Mouse (Mus musculus): ENCODE measurements around the gene Gnmt.

Gnmt gene

DNA sequence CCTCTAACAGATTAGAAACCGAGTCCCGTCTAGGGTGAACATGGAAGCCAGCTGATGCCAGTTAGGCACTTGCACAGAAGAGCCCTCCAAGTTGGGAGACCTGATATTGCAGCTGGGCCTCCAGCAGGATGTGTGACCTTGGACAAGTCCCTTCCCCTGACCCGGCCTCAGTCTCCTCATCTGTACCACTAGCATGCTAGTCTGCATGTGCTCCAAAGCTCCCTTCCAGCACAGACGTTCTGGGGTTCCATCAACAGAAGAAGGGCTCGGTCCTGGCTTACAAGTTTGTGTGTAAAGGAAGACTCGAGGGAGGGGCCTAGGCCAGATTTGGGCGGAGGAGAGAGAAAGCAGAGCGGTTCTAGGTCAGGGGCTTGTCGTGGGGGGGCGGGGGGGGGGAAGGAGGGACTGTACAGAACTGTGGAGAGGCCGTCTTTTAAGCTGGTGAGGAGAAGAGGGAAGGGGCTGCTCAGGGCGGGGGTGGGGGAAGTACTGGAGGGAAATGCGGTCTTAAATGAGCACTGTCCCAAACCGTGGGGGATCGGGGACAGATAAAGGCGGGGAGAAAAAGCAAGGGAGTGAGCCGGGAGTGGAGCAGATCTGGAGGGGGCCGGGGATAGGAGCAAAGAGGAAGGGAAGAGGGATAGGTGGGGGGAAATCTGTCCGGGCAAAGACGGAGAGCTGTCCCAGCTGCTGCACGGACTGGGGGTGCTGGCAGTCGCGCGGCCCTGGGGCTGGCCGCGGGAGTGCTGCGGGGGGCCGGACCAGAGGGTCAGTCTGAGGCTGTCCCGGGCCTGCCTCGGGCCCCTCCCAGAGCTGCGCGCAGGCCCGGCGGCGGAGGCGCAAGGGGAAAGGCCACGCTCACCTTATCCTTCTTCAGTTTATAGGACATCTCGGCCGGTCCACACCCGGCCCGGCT is 24.7 kb downstream of the Gnmt start:
- DNase-seq (ENCODE audit: low spot score in 2 of 2): no peak

DNA sequence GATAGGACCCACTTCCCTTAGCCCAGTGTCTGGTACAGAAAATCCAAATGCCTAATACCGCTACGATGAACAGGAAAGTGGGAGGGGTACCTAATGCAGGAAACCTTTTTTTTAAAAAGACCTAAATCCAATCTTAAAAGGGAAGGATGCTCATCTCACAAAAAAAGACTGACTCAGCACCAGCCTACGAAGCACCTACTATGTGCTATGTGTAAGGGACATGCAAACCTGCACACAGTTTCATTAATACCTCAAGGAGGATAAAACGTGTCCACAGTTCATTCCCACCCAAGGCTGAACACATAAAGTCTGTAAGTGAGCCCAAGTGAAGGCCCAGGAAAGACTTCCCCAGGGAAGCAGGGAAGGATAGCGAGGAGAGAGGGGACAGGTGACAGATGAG is 26.5 kb downstream of the Gnmt start:
- no peak for DNase-seq (ENCODE audit: low spot score in 2 of 2)

DNA sequence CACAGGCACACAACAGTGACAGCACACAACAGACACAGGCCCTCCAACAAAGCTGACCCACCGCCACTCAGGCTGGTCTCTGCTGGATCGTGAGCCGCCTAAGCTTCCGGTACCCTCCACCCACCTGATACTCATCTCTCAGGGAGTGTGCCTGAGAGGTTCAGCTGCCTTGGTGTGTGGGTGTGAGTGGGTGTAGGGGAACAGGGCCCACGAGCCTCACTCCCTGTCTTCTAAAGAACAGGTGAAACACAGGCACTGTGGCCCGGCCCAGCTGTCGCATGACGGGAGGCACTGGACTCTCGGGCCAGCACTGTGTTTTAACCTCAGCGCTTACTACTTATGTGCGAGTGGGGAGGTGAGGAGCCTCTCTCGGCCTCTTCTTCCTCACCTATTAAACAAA is 26.9 kb downstream of the Gnmt start:
- DNase-seq (ENCODE audit: low spot score in 2 of 2): no peak

DNA sequence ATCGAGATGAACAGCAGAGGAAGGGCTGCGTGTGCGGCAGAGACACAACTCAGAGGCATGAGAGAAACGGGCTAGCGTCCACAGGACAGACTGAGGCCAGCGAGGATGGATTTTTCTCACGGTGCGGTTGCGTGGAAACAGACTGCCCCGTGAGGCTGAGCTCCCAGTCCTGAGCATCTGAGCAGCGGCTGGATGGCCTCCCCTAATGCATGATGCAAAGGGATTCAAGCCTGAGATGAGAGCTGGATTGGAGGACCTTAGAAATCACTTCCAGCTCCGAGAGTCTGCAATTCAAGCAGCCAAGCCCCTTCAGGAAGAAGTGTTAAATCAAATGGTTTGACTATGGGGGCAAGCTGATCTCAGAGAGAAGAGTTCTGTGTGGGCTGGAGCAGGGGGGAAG is 27.5 kb downstream of the Gnmt start:
- DNase-seq (ENCODE audit: low spot score in 2 of 2): no peak

DNA sequence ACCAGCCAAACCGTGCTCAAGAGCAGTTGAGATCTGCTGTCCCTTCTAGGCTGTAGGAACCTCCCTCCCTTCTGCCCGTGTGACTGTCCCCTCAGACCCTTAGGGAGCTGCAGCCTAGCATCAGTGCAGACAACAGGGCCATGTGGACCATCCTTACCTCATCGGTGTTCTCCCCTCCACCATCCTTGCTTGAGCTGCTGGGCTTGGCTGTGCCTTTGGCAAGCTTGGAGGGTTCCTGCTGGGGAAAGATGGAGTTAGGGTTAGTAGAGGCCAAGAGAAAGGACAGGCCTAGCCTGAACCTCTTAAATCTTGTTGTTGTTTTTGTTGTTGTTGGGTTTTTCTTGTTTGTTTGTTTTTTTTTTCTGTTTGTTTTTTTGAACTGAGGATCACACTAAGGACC is 29.1 kb downstream of the Gnmt start:
- DNase-seq (ENCODE audit: low spot score in 2 of 2): no peak

DNA sequence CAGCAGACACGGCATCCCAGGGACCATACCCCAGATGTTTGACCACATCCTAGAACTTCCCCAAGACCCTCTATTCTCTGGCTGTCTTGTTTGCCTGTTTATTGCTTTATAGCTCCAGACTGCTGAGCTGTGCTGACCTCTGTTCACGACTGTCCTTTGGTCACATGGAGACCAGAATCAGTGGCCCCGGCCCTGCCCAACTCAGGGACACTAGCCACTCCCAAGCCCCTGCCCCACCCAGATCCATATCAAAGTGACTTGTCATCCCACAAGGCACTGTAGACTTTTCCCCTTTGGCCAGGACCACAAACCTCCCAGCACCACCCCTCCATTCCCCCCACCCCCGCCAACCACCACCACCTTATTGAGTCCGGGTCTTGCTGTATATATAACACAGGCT is 29.7 kb downstream of the Gnmt start:
- DNase-seq (ENCODE audit: low spot score in 2 of 2): no peak

DNA sequence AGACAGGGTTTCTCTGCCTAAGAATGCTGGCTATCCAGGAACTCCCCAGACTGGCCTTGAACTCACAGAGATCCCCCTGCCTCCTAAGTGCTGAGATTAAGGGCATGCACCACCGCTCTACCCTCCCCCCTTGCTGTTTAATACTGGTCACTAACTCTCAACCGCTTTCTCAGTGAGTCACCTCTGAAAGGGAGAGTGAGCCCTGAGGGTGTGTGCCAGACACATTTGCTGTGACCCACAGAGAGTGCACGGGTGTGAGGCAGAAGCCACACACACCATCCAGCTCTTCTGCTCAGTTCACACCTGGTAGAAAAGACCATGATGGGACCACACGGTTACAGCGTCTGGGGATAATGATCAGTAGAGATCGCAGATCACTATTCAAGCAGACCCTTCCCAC is 30.5 kb downstream of the Gnmt start:
- DNase-seq (ENCODE audit: low spot score in 2 of 2): no peak

DNA sequence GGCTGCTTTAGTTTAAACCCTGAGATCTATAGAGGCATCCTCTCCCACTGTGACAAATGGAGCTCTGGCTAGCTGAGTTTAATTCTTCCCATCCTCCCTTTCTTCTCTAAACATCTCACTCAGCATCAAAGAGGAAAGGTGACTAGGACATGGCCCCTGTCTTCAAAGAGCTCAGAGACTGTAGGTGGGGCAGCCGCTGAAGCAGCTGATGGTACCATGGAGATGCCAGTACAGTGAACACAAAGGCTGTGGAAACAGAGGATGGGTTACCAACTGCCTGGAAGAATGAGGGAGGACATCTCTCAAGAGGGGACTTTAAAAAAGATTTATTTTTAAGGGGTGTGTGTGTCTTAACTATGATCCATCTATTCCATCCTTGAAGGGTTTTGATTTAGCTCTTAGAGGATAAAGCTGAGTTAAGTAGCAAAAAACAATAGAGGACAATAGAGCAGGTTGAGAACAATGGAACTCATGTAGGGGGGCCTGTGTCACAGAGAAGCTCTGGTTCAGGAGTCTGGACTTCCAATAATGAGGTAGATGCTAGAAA is 34.4 kb downstream of the Gnmt start:
- no peak for DNase-seq (ENCODE audit: low spot score in 2 of 2)

DNA sequence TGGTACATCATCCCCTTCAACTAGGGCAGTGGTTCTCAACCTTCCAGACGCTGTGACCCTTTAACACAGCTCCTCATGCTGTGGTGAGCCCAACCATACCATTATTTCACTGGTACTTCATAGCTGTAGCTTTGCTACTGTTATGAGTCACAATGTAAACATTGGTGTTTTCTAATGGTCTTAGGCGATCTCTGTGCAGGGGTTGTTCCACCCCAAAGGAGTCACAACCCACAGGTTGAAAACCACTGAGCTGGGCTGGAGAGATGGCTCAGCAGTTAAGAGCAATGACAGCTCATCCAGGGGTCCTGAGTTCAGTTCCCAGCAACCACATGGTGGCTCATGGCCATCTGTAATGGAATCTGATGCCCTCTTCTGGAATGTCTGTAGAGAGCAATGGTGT is 37.6 kb downstream of the Gnmt start:
- no peak for DNase-seq (ENCODE audit: low spot score in 2 of 2)

DNA sequence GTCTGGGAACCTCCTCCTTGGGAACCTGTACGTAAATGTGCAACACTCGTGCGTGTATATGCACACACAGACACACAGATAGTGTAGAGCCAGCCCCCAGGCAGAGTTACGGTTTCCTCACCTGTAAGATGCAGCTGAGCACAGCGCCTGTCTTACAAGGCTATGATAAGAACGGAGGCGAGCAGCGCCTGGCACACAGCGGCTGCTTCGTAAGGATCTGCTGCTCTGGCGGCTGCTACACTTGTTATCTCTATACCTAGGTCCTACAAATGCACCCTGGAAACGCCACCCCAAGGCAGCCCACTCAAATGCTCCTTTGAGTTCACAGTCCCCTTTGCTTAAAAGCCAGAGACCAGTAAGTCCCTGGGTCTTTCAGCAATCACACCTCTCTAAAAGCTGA is 38.3 kb downstream of the Gnmt start:
- DNase-seq (ENCODE audit: low spot score in 2 of 2): no peak

DNA sequence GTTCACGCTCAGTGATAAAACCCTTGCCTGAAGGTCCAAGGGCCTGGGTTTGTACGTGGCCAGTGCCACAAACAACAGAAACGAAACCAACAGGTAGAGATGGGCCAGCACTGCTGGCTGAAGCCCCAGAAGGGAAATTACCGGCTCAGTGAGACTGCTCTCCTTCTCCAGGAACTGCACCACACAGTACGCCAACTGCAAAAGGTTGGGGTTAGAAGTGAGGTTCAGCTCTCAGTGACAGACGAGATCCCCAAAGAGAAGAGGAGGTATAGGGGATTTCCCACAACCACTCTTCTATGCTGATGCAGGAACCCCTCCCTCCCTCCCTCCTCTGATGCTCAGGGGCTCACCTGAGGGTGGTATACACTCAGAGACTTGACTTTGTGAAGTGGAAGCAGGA is 43.1 kb downstream of the Gnmt start:
- no peak for DNase-seq (ENCODE audit: low spot score in 2 of 2)

DNA sequence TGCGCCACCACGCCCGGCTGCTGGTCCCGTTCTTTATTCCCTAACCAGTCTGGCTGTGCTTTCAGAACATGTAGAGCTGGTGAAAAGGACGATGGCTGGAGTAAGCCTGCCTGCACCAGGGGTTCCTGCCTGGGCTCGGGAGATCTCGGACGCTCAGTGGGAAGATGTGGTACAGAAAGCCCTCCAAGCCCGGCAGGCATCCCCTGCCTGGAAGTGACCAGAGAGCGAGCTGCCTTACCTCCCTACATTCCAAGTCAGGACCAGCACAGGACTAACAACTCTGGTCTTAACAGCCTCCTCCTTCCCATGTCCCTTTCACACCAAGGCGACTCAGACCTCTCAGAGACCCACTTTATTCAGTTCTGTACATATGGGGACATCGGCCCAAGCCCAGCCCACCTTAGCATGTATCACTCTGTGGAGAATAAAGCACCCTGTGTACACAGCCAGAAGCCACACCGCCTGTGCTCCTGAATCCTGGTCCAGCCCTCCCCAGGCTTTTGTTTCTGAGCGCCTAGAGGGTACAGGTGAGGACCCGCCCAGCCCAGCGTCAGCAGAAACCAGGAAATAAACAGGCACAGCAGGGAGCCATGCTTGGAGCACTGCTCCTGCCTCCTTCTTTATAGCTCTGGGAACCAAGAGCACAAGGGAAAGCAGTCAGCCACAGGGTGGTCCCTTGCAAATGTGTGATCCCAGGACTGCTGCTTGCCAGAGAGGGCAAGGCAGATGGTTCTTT is 46.1 kb downstream of the Gnmt start:
- DNase-seq (ENCODE audit: low spot score in 2 of 2): no peak

DNA sequence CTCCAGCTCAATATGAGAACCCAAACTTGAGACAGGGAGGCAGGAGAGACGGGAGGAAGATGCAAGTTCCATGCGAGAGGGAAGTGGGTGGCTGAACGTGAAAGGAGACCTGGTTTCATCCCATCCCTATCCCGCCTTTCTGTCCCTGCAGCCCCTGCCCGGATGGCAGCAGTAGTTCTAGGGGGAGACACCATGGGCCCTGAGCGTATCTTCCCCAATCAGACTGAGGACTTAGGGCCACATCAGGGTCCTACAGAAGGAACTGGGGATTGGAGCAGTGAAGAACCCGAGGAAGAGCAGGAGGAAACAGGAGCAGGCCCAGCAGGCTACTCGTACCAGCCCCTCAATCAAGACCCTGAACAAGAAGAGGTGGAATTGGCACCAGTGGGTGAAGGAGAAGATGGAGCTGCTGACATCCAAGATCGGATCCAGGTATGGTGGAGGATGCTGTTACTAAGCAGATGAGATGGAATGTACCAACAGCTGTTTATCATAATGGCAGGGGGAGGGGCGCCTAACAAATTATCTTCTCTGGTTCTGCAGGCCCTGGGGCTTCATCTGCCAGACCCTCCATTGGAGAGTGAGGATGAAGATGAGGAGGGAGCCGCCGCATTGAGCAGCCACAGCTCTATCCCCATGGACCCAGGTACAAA is 47.4 kb downstream of the Gnmt start:
- no peak for DNase-seq (ENCODE audit: low spot score in 2 of 2)

DNA sequence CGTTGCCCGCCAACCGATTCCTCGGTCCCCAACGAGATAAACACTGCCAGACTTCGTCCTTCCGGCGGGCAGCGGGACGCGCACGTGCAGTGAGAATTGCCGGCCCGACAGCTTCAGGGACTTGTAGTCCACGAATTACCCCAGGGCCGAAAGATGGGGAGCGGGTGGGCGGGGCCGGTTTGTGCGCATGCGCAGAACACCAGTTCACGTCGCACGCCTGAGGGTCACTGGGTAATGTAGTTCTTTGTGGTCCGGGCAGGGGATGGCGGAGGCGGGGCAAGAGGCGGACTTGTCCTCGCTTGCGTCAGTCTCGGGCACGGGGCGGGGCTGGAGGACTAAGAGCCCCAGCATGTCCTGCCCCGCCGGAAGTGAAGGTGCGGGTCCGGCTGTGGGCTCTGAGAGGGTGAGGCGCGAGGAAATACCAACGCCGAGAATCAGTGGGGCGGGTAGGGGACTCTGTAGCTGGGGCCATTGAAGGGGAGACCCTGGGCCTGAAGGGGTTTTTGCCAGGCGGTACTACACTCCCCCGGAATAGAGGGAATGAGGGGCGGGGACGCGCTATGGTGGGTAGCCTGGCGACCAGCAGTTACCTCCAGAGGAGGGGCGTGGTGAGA is 48.1 kb downstream of the Gnmt start, which contains the start of gene Klhdc3:
Gene Klhdc3, minus strand, starts transcription at position 155 of the 614 bp plus-strand sequence.
- DNase-seq (ENCODE audit: low spot score in 2 of 2): peak; percentile 95 to 96

DNA sequence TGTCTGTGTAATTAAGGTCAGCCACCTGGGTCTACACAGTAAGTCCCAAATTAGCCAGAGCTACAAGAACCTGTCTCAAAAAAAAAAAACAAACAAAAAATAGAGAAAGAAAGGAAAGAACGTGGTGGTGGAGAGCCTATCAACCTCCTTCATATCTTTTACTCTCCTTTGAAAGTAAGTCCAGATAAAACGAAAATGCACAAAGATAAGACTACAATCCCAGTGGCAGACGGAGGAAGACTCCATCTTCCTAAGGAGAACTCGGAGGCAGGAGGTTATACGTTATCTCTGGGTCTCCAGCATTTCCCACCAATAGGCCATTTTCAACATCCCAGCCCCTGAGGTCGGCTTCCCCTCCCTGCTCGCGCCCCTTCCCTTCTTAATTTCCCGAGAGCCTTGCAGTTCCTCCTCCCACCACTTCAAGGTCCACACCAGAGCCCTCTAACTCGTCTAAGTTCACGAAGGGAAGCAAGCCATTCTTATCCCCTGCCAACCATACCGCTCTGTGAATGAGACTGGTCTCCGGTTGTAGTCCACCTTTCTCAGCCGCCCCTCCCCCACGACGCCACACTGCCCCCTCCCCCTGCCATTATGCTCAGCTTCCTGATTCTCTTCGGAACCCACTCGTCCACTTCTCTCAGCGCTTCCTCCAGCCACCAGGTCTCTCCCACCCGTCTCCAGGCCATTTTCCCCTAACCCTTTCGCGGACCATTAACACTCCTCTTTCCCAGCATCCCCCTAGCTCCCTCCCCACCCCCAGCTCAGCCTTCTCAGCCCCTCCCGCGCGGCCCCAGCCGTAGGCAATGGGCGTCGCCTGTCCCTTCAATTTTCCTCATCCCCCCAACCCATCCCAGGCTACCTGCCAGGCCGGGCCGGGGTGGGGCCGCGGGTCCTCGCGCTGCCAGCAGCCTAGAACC is 48.9 kb downstream of the Gnmt start:
- DNase-seq (ENCODE audit: low spot score in 2 of 2): peak in 1 of 2 experiments; percentile 49

DNA sequence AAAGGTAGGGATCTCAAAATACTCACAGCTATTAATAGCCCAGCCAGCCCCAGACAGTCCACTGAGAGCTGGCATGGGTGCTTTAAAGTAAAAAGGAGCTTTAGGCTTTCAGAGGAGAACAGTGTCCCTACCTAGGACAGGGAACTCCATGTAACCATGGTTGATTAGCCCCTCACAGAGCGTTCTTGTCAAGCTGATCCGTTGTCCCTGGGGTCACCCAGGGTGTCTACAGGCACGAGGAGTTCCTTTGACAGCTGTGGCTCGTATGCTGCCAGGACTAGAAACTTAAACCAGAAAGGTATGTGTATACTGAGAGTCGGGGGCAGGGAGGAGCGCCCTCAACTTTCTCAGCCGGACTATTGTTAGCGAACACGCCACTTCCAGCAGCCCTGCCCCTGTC is 50.1 kb downstream of the Gnmt start:
- DNase-seq (ENCODE audit: low spot score in 2 of 2): no peak

DNA sequence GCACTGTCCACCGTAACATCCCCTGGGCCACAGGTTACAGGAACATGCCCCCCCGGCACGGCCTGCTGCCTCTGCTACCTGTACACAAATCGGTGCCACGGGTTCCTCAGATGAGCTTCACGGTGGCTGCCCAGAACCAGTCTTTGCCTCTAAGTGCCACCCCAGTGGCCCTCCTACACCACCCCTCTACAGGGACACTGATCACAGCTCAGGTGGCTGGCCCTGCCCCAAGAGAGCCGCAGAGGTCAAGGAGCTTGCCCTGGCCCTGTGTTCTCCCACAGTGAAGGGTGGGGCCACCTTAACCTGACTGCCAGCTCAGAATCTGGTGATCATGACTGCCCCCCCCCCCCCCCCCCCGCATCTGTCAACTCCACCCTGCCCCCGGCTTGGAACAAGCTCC is 50.6 kb downstream of the Gnmt start, which contains the start of gene Mea1:
Gene Mea1, plus strand, starts transcription at position 378 of the 400 bp plus-strand sequence.
- no peak for DNase-seq (ENCODE audit: low spot score in 2 of 2)
